Mouse (Mus musculus) MEL (cell line): ENCODE measurements around the gene Bdh1.

Experiments
- CTCF ChIP-seq, 3 experiments: IDR thresholded peaks in 2 of 3; conservative IDR thresholded peaks in 1 of 3; 2 replicates each; pipeline ENCODE4 v1.5.1; 2011 to 2012; ENCODE audit warnings: low read length in 3 of 3, low read depth in 2 of 3, mild to moderate bottlenecking in 2 of 3, improper control_type of control experiment in 1 of 3, inconsistent platforms in 1 of 3, mixed read lengths in 1 of 3, moderate library complexity in 1 of 3; ENCODE audit not compliant: control insufficient read depth in 1 of 3, insufficient read depth in 1 of 3, poor library complexity in 1 of 3, severe bottlenecking in 1 of 3
- EP300 ChIP-seq, 2 experiments: IDR thresholded peaks; 2 replicates each; pipeline ENCODE4 v1.6.1; 2011; ENCODE audit warnings: improper control_type of control experiment in 2 of 2, low read length in 2 of 2, low read depth in 1 of 2, mild to moderate bottlenecking in 1 of 2
- JUND ChIP-seq: IDR thresholded peaks from 2 replicates; pipeline ENCODE4 v1.6.1; 2011; ENCODE audit warnings: low read depth, mild to moderate bottlenecking, improper control_type of control experiment, low read length
- MYC ChIP-seq: IDR thresholded peaks from 2 replicates; pipeline ENCODE4 v1.6.1; 2011; ENCODE audit warnings: low read depth, mild to moderate bottlenecking, low read length, improper control_type of control experiment, moderate library complexity
- POLR2A ChIP-seq, 2 experiments: IDR thresholded peaks; 2 replicates each; pipeline ENCODE4 v1.6.1; 2011 to 2012; ENCODE audit warnings: low read length in 2 of 2, mild to moderate bottlenecking in 2 of 2, control low read depth in 1 of 2, improper control_type of control experiment in 1 of 2, low read depth in 1 of 2, moderate library complexity in 1 of 2; ENCODE audit not compliant: control insufficient read depth in 1 of 2, insufficient read depth in 1 of 2, poor library complexity in 1 of 2
- RCOR1 ChIP-seq: IDR thresholded peaks from 2 replicates; pipeline ENCODE4 v1.6.1; 2012; ENCODE audit warnings: low read depth, mild to moderate bottlenecking, inconsistent platforms, low read length, improper control_type of control experiment
- SMC3 ChIP-seq: IDR thresholded peaks from 2 replicates; pipeline ENCODE4 v1.6.1; 2011; ENCODE audit warnings: low read depth, low read length, improper control_type of control experiment
- TBP ChIP-seq: IDR thresholded peaks from 2 replicates; pipeline ENCODE4 v1.8.0; 2011; ENCODE audit warnings: low read depth, low read length, improper control_type of control experiment
- TCF12 ChIP-seq: IDR thresholded peaks from 2 replicates; pipeline ENCODE4 v1.6.1; 2014; ENCODE audit warnings: low read depth, mild to moderate bottlenecking, inconsistent platforms, low read length, improper control_type of control experiment, moderate library complexity
- ZKSCAN1 ChIP-seq: IDR thresholded peaks from 2 replicates; pipeline ENCODE4 v1.6.1; 2012; ENCODE audit warnings: low read depth, mild to moderate bottlenecking, inconsistent platforms, low read length, improper control_type of control experiment, moderate library complexity

- TF ChIP-seq RCOR1: no peak
- no peak for TF ChIP-seq CTCF (IDR thresholded peaks at IDR 0.05 in 2 of 3, conservative IDR thresholded peaks at IDR 0.05 in 1 of 3; ENCODE audit: control insufficient read depth in 1 of 3, insufficient read depth in 1 of 3, low read depth in 2 of 3, low read length in 3 of 3, poor library complexity in 1 of 3, severe bottlenecking in 1 of 3)
- TF ChIP-seq JUND: no peak
- no peak for TF ChIP-seq SMC3
- no peak for TF ChIP-seq POLR2A (IDR thresholded peaks at IDR 0.05; ENCODE audit: control insufficient read depth in 1 of 2, insufficient read depth in 1 of 2, low read depth in 1 of 2, low read length in 2 of 2, poor library complexity in 1 of 2)
- TF ChIP-seq TCF12: no peak
- no peak for TF ChIP-seq EP300 (IDR thresholded peaks at IDR 0.05; ENCODE audit: low read depth in 1 of 2, low read length in 2 of 2)
- TF ChIP-seq TBP: no peak
- no peak for TF ChIP-seq MYC
- TF ChIP-seq ZKSCAN1: no peak
Measured at GRCm38 (mm10) chr16:31454013-31454412, 31.9 kb downstream of the Bdh1 start.
